Mouse (Mus musculus) bone marrow, adult 2 months (tissue): ENCODE measurements around the gene Slc22a6.

Experiments used
- CTCF ChIP-seq: fragments of 200-500 bp; IDR thresholded peaks from 2 replicates; pipeline ENCODE4 v1.5.1; 2011; ENCODE audit warnings: low read length, control low read depth; ENCODE audit not compliant: control insufficient read depth, insufficient read depth
- POLR2A ChIP-seq: fragments of 200-500 bp; IDR thresholded peaks from 2 replicates; pipeline ENCODE4 v1.6.1; 2011; ENCODE audit warnings: low read depth, mild to moderate bottlenecking, control low read depth, low read length, borderline replicate concordance; ENCODE audit not compliant: control insufficient read depth

- TF ChIP-seq CTCF (no peak), POLR2A (no peak)
These were observed 12.6 kb upstream of the Slc22a6 start for GRCm38 (mm10) chr19:8605241-8605558.
